Mouse (Mus musculus) thymus, adult 2 months (tissue): Measurements from ENCODE around the gene B4galt3. TPM values are rescaled to one million over a fixed set of nuclear protein-coding genes. Genes with fewer than 3 reads are reported as not detected.

Source experiments
- DNase-seq: peaks from one replicate; pipeline ENCODE4 v3.0.0; 2021
- H3K27ac ChIP-seq: fragments of 200-500 bp; 2 replicates; pipeline ENCODE4 v1.5.1; 2012; ENCODE audit warnings: low read length, control low read depth; ENCODE audit not compliant: control insufficient read depth, insufficient read depth
- H3K27me3 ChIP-seq: fragments of 200-500 bp; 2 replicates; pipeline ENCODE4 v1.6.1; 2012; ENCODE audit warnings: mild to moderate bottlenecking, low read length, moderate library complexity, mixed read lengths; ENCODE audit not compliant: control insufficient read depth, insufficient read depth
- H3K36me3 ChIP-seq: fragments of 200-500 bp; 2 replicates; pipeline ENCODE4 v1.6.1; 2012; ENCODE audit warnings: mild to moderate bottlenecking, low read length, moderate library complexity; ENCODE audit not compliant: control insufficient read depth, insufficient read depth
- H3K4me1 ChIP-seq: fragments of 200-500 bp; replicated peaks from 2 replicates; pipeline ENCODE4 v1.6.1; 2012; ENCODE audit warnings: low read length; ENCODE audit not compliant: control insufficient read depth, insufficient read depth
- H3K4me3 ChIP-seq: fragments of 200-500 bp; 2 replicates; pipeline ENCODE4 v1.5.1; 2012; ENCODE audit warnings: mild to moderate bottlenecking, low read length, control low read depth, moderate library complexity; ENCODE audit not compliant: control insufficient read depth, insufficient read depth
- CTCF ChIP-seq: fragments of 200-500 bp; IDR thresholded peaks from 2 replicates; pipeline ENCODE4 v1.5.1; 2012; ENCODE audit warnings: mild to moderate bottlenecking, control low read depth, low read length, moderate library complexity, borderline replicate concordance; ENCODE audit not compliant: control insufficient read depth, poor library complexity, insufficient read depth; ENCODE audit errors: extremely low read depth
- POLR2A ChIP-seq: fragments of 200-500 bp; IDR thresholded peaks from 2 replicates; pipeline ENCODE4 v1.6.1; 2012; ENCODE audit warnings: mild to moderate bottlenecking, low read length, control low read depth, moderate library complexity; ENCODE audit not compliant: control insufficient read depth, poor library complexity, insufficient read depth; ENCODE audit errors: extremely low read depth
- WGBS: fragments of 180-500 bp; shearing (Covaris S2); methylation state at CpG from one replicate; pipeline ENCODE4 v1.1.7; 2018; 5-methylcytosine and 5-hydroxymethylcytosine counted together
- polyA plus RNA-seq: library from polyadenylated mRNA; depleted of rRNA; stranded (reverse); fragments of >200 nt; gene quantifications from 2 replicates; pipeline ENCODE4 v1.2.3, GENCODE M21; 2012

B4galt3 gene
- polyA plus RNA-seq, 1 experiment: 98.9 TPM

DNA sequence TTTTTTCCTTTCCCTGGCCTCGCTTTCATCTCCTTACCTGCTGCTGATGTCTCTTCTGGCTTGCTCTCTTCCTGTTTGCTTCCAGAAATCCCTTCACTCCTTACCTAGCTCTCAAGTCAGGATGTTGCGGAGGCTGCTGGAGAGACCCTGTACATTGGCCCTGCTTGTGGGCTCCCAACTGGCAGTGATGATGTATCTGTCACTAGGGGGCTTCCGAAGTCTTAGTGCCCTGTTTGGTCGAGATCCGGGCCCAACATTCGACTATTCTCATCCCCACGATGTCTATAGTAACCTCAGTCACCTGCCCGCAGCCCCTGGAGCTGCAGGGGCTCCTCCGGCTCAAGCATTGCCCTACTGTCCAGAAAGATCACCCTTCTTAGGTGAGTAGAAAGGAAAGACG, 1.5 kb downstream of the B4galt3 start:
- no peak overlapping the region for H3K27ac ChIP-seq
- WGBS: 50% methylated on average over 10 of the region's 10 CpGs
- H3K36me3 ChIP-seq: peaks cover 29% of the 10 kb centered on the region
- H3K27me3 ChIP-seq: no peaks in the 10 kb centered on the region
- TF ChIP-seq CTCF (no peak), POLR2A (no peak)
- DNase-seq: no peak
- no peak overlapping the region for H3K4me3 ChIP-seq
- peaks cover 13% of the 10 kb centered on the region for H3K4me1 ChIP-seq

DNA sequence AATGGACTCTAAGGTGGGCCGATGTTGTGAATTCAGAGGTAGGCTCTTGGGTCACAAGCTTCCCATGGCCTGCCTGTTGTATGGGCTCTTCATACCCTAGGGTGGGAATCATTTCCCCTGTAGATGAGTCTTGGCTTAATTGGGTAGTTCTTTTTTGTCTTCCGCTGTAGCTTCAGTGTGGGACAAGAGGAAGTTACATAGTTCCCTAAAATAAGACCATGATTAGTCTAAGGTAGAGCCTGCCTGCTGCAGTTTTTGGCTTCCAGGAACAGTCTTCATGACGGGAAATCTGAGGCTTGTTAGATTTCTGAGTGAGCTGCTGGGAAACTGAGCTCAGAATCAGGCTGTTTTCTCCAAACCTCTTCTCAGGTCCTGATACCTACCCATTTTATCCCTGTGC, 2.0 kb downstream of the B4galt3 start:
- Histone ChIP-seq H3K4me3 (no peak overlapping the region), H3K27me3 (no peaks in the 10 kb centered on the region), H3K27ac (no peak overlapping the region), H3K36me3 (peaks cover 33% of the 10 kb centered on the region), H3K4me1 (peaks cover 13% of the 10 kb centered on the region)
- DNase-seq: no peak
- 59% methylated on average over 3 of the region's 3 CpGs for WGBS
- no peak for TF ChIP-seq CTCF
- no peak for TF ChIP-seq POLR2A

DNA sequence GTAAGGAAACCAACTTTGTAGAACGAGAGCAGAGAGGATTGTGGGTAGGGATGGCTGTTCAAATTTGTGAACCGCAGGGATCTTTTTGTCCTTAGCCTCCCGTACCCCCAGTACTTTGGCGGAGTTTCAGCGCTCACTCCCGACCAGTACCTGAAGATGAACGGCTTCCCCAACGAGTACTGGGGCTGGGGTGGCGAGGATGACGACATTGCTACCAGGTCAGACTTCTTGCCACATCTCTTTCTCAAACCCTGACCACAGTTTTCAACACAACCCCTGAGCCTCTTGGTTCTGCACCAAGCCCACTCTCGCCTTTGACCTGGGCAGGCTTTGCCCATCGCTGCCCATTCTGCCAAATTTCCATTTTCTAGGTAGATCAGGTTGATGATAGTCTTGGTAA, 4.0 kb downstream of the B4galt3 start:
- WGBS: 95% methylated on average over 12 of the region's 12 CpGs
- H3K36me3 ChIP-seq: peaks cover 39% of the 10 kb centered on the region
- H3K27me3 ChIP-seq: no peaks in the 10 kb centered on the region
- DNase-seq: no peak
- H3K27ac ChIP-seq: no peak overlapping the region
- no peak for TF ChIP-seq POLR2A
- no peak for TF ChIP-seq CTCF
- H3K4me3 ChIP-seq: no peak overlapping the region
- peaks cover 13% of the 10 kb centered on the region for H3K4me1 ChIP-seq

DNA sequence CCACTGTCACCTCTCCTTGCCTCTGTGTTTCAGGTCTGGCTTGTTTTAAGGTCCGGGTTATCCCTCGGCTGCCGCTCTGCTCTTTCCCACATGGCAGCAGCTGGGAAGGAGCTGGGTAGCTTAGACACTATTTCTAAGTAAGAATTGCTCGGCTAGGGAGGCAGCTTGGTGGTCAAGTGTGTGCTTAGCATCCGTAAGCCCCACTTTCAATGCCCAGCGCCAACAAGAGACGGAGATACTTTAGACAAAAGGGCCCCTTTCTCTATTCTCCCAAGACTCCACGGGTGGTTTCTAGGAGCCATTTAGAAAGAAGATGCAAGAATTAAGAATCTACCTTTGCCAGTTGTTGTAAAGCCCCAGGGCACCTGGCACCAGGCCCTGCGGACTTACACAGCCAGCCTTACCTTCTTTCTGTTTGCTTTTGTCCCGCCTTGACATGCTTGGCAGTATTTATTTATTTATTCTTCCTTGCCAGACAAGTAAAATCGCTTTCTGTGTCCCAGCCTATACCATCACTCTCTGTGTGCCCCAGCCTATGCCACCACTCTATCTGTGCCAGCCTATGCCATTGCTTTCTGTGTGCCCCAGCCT, 5.1 kb downstream of the B4galt3 start:
- Histone ChIP-seq H3K27me3 (no peaks in the 10 kb centered on the region), H3K4me1 (peaks cover 19% of the 10 kb centered on the region), H3K27ac (no peak overlapping the region), H3K4me3 (no peak overlapping the region), H3K36me3 (peaks cover 39% of the 10 kb centered on the region)
- 92% methylated on average over 11 of the region's 11 CpGs for WGBS
- no peak for DNase-seq
- TF ChIP-seq POLR2A (no peak), CTCF (no peak)

DNA sequence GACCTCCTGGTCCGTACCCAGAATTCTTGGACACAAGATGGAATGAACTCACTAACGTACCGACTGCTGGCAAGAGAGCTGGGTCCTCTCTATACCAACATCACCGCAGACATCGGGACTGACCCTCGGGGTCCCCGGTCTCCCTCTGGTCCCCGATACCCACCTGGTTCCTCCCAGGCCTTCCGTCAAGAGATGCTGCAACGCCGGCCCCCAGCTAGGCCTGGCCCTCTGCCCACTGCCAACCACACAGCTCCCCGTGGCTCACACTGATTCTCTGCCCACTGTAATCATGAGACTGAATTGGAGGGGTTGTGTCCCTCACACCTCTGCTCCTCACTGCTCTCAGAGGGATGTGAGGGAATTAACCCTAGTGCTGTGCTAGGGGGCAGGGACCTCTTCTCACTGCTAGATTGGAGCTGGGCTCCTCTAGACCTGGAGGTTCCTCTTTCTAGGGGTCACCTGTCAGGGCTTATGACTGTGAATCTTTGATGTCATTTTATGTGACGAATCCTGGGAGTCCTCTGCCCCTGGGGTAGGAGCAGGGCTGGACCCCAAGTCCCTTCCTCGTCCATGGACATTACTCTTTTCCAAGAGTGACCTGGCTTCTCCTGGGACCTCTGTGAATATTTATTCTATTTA, 6.1 kb downstream of the B4galt3 start:
- peaks cover 15% of the 10 kb centered on the region for H3K4me1 ChIP-seq
- TF ChIP-seq POLR2A (no peak), CTCF (no peak)
- peaks cover 39% of the 10 kb centered on the region for H3K36me3 ChIP-seq
- no peak for DNase-seq
- H3K4me3 ChIP-seq: no peak overlapping the region
- 93% methylated on average over 14 of the region's 14 CpGs for WGBS
- no peaks in the 10 kb centered on the region for H3K27me3 ChIP-seq
- H3K27ac ChIP-seq: no peak overlapping the region

DNA sequence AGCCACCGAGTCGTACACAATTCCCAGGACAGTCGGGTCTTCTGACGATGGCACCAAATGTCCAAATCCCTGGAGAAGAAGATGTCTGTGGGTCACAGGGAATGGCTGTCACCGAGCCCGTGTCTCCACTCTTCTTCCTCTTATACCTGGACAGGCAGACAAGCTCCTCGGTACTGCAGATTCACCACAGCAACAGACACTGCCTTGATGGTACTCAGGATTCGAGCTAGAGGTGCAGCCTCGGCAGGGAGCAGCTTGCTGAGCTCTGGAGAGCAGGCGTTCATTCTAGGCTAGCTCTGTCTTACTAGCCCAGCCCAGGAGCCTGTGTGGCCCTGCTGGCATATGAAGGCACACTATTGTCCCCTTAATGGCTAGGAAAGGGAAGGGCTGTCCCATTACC, 7.6 kb downstream of the B4galt3 start:
- Histone ChIP-seq H3K27me3 (no peaks in the 10 kb centered on the region), H3K4me3 (no peak overlapping the region), H3K4me1 (peaks cover 12% of the 10 kb centered on the region), H3K36me3 (peaks cover 39% of the 10 kb centered on the region), H3K27ac (no peak overlapping the region)
- WGBS: 94% methylated on average over 10 of the region's 10 CpGs
- DNase-seq: no peak
- no peak for TF ChIP-seq CTCF
- no peak for TF ChIP-seq POLR2A
